Mouse (Mus musculus) stomach, embryonic 16.5 days (tissue): ENCODE measurements at regions not wholly inside any gene's neighbourhood (a gene's known extent, or its start where the extent isn't known, plus 50 kb on each side); places are given as distances from the start of the nearest gene placed in this dataset.

Source experiments
- ATAC-seq: fragments of 200-750 bp; cut with Nextera tagmentation; 2 replicates; pipeline ENCODE4 v1.8.0; 2017; ENCODE audit warnings: moderate number of reproducible peaks, moderate TSS enrichment; ENCODE audit not compliant: insufficient read depth, low FRiP score
- H3K27ac ChIP-seq: fragments of 300-500 bp; sonication (generic); 2 replicates; pipeline ENCODE4 v1.5.1; 2014; ENCODE audit warnings: low read length
- H3K27me3 ChIP-seq: fragments of 300-500 bp; sonication (generic); 2 replicates; pipeline ENCODE4 v1.6.1; 2014; ENCODE audit warnings: low read length, control low read depth, mixed read lengths; ENCODE audit not compliant: control insufficient read depth, insufficient read depth
- H3K36me3 ChIP-seq: fragments of 300-500 bp; sonication (generic); 2 replicates; pipeline ENCODE4 v1.6.1; 2014; ENCODE audit warnings: low read length; ENCODE audit not compliant: control insufficient read depth, insufficient read depth
- H3K4me1 ChIP-seq: fragments of 300-500 bp; sonication (generic); 2 replicates; pipeline ENCODE4 v1.6.1; 2014; ENCODE audit warnings: low read length, control low read depth, mixed read lengths; ENCODE audit not compliant: control insufficient read depth, insufficient read depth
- H3K4me2 ChIP-seq: fragments of 300-500 bp; sonication (generic); 2 replicates; pipeline ENCODE4 v1.6.1; 2014; ENCODE audit warnings: low read depth, low read length, mixed read lengths
- H3K4me3 ChIP-seq: fragments of 300-500 bp; sonication (generic); replicated peaks from 2 replicates; pipeline ENCODE4 v1.5.1; 2014; ENCODE audit warnings: mild to moderate bottlenecking, low read length
- H3K9ac ChIP-seq: fragments of 300-500 bp; sonication (generic); 2 replicates; pipeline ENCODE4 v1.6.1; 2014; ENCODE audit warnings: low read length
- H3K9me3 ChIP-seq: fragments of 300-500 bp; sonication (generic); replicated peaks from 2 replicates; pipeline ENCODE4 v1.6.1; 2016; ENCODE audit warnings: low read length, control low read depth; ENCODE audit not compliant: control insufficient read depth
- WGBS: fragments of 180-500 bp; shearing (Covaris S2); extraction: QIAGEN DNeasy Blood & Tissue Kit; methylation state at CpG from one replicate; pipeline ENCODE4 v1.1.7; 2014; 5-methylcytosine and 5-hydroxymethylcytosine counted together

DNA sequence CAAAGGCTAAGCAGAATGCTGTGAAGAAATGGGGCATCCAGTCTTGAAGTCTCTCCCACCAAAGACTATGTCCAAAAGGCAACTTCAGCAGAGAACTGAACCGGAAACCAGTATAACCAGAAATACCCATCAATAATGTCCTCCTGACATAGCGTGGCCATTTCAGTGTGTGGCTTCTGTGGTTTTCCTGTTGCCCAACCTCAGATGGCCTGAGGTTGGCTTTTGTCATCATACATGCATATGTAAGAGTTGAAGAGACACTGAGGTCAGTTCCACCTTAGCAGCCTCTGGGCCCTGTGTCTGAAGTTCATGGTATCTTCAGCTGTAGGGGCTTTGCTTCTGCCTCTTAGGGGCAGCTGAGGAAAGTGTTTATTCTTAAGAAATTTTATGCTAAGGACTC lies 98.1 kb upstream of the Rbm19 start:
- H3K9ac ChIP-seq, result no peak overlapping the region
- 83% methylated on average over 2 of the region's 2 CpGs for WGBS
- no peaks in the 10 kb centered on the region for H3K27me3 ChIP-seq
- H3K9me3 ChIP-seq, result no peaks in the 10 kb centered on the region
- H3K4me1 ChIP-seq, result no peaks in the 10 kb centered on the region
- no peak overlapping the region for H3K4me3 ChIP-seq
- no peak for ATAC-seq
- H3K36me3 ChIP-seq, result no peaks in the 10 kb centered on the region
- no peak overlapping the region for H3K4me2 ChIP-seq
- no peak overlapping the region for H3K27ac ChIP-seq

DNA sequence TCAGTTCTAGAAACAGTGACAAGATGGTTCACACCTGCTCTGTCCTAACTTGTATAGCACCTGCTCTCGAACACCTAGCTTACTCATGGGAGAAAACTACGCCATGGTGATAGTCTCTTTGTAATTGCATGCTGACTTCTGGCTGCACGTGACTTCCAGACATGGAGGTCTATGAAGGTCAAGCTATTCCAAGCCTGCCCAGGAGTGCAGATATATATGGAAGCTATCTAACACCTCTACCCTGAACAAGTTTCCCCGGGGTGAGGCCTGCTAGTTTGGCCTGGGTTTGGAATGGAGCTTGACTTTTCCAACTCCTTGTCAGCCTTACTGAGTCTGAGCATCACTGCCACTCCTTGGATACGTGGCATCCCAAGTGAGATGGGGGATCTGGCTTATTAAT lies 95.5 kb upstream of the Rbm19 start:
- Histone ChIP-seq H3K9me3 (no peaks in the 10 kb centered on the region), H3K9ac (no peak overlapping the region), H3K27me3 (no peaks in the 10 kb centered on the region), H3K4me1 (0 out of 2 replicates have a peak, but pooled peaks cover 4% of the 10 kb centered on the region), H3K36me3 (no peaks in the 10 kb centered on the region), H3K4me3 (no peak overlapping the region), H3K27ac (no peak overlapping the region), H3K4me2 (no peak overlapping the region)
- WGBS, result 77% methylated on average over 5 of the region's 5 CpGs
- no peak for ATAC-seq

DNA sequence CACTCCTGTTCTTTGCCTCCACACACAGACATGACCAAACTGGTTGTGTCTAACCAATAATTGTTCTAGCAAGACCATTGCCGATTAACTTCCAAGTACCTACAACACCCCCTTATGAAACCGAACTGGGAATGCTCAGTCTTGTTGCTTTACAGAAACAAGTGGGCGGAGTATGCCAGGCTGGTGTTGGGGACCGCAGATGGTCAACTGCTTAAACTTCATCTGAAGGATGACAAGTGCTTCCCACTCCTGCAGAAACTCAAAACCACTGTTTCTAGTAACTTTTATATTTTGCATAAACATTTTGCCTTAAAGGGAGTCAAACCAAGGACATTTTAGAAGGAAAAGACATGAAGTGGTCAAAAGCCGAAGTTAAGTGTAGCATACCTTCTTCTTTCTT lies 94.0 kb upstream of the Rbm19 start:
- ATAC-seq, result no peak
- H3K27me3 ChIP-seq, result no peaks in the 10 kb centered on the region
- no peaks in the 10 kb centered on the region for H3K9me3 ChIP-seq
- H3K4me1 ChIP-seq, result 0 out of 2 replicates have a peak, but pooled peaks cover 4% of the 10 kb centered on the region
- H3K27ac ChIP-seq, result no peak overlapping the region
- H3K4me2 ChIP-seq, result no peak overlapping the region
- H3K4me3 ChIP-seq, result no peak overlapping the region
- H3K9ac ChIP-seq, result no peak overlapping the region
- 90% methylated on average over 5 of the region's 5 CpGs for WGBS
- H3K36me3 ChIP-seq, result no peaks in the 10 kb centered on the region

DNA sequence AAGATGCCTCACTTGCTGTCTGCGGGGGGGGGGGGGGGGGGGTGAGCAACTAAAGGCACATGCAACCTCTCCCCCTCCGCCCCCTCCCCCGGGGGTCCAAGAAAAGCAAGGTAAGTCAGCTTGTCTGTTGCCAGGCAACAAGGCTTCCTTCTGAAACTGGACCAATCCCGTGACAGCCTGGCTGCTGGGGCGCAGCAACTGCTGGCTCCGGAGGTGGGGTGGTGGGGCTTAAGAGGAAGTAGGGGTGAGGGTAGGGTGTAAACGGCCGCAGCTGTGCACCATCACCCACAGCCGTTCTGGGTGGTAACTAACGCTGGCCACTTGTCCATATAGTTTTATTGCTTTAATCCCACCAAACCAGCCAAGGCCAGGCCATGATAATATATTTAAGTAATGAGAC lies 92.2 kb upstream of the Rbm19 start:
- ATAC-seq, result no peak
- WGBS, result 4% methylated on average over 9 of the region's 10 CpGs
- no peak overlapping the region for H3K4me3 ChIP-seq

DNA sequence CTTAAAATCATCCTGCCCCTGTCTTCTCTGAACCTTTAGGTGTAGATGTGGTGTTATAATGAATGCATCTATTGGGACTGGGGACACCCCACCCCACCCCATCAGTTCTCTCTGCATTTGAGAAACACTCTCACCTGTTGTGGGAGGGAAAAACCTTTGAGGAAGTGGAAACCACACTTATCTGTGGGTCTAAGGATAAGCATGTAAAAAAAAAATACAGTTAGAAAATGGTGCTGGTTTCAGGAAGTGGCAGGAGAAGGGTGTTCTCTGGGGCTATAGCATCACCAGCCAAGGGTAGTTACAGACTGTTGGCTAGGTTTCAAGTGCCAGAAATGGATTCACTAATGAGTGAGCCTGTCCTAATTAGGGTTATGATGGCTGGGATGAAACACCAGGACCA lies 91.1 kb upstream of the Rbm19 start:
- Histone ChIP-seq H3K4me1 (0 out of 2 replicates have a peak, but pooled peaks cover 4% of the 10 kb centered on the region), H3K4me2 (no peak overlapping the region), H3K36me3 (no peaks in the 10 kb centered on the region), H3K27me3 (no peaks in the 10 kb centered on the region), H3K4me3 (no peak overlapping the region), H3K9me3 (no peaks in the 10 kb centered on the region), H3K27ac (no peak overlapping the region), H3K9ac (no peak overlapping the region)
- no peak for ATAC-seq

More for the DNA sequence above, 92.2 kb upstream of the Rbm19 start:
- Histone ChIP-seq H3K36me3 (no peaks in the 10 kb centered on the region), H3K9me3 (no peaks in the 10 kb centered on the region), H3K27ac (no peak overlapping the region), H3K9ac (no peak overlapping the region), H3K4me1 (0 out of 2 replicates have a peak, but pooled peaks cover 4% of the 10 kb centered on the region), H3K4me2 (no peak overlapping the region), H3K27me3 (no peaks in the 10 kb centered on the region)

DNA sequence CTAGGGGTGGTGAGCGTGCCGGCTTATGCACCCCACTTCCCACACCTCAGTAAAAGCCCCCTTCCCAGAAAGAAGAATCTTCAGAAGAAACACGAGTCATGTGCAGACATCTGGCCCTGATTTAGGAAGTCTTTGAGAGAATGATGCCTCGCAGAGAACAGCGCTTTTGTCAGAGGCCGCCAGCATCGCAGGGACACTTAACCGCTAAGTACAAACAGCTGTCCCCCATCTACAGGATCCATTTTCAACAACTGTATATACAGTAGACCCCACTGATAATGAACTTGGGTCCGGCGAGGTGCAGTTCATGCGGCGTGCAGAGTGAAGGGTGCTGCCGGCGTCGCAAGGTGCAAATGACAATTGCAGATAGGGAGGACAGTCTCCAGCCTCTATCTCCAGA lies 85.4 kb upstream of the Rbm19 start:
- no peak overlapping the region for H3K4me2 ChIP-seq
- H3K9me3 ChIP-seq, result no peaks in the 10 kb centered on the region
- no peaks in the 10 kb centered on the region for H3K36me3 ChIP-seq
- H3K9ac ChIP-seq, result no peak overlapping the region
- H3K4me1 ChIP-seq, result no peaks in the 10 kb centered on the region
- H3K27ac ChIP-seq, result no peak overlapping the region
- ATAC-seq, result no peak
- H3K27me3 ChIP-seq, result peaks cover 4% of the 10 kb centered on the region
- WGBS, result 71% methylated on average over 15 of the region's 15 CpGs
- no peak overlapping the region for H3K4me3 ChIP-seq

DNA sequence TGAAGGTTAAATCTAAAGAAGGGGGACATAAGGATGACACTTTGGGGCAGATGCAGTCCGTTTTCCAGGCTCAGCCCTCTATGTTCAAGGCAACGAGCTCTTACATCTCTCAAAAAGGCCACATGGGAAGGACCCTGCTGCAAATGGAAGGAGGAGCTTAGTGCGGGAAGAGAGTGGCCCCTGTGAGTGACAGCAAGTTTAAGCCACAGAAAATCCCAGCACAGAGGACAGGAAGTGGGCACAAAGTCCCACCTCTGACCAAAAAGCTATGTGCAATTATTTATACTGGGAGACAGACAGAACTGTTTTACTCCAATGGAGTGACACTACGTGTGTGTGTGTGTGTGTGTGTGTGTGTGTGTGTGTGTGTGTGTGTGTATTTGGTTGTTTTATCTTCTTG lies 84.7 kb upstream of the Rbm19 start:
- H3K27me3 ChIP-seq, result peaks cover 4% of the 10 kb centered on the region

DNA sequence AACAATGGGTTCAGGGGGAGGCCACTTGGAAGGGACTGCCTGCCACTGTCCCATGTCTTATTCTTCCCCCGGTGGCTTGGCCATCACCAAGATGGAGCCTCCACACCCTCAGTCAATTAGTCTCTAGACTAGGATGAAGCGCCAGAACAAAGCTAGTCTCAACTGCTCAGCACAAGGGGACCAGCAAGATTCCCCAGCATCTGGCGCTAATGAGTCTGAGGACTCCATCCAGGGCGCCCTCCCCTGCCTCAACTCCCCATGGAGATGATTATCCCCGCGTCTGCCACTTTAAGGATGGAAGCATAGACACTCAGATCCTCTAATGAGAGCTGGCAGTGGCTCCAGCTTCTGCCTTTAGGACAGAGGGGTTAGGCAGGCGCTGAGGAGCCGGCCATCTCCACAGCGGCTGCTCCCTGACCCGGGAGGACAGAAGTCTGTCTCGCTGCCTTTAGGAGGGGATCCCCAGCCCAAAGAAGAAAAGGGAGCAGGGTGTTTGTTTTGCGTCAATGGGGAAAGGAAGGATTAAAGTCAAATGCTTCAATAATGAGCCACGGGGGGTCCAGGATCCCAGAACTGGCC lies 81.7 kb upstream of the Rbm19 start:
- Histone ChIP-seq H3K4me2 (no peak overlapping the region), H3K9ac (no peak overlapping the region), H3K4me3 (no peak overlapping the region), H3K27ac (no peak overlapping the region), H3K4me1 (no peaks in the 10 kb centered on the region), H3K36me3 (no peaks in the 10 kb centered on the region), H3K27me3 (peaks cover 4% of the 10 kb centered on the region), H3K9me3 (no peaks in the 10 kb centered on the region)
- WGBS, result 21% methylated on average over 13 of the region's 13 CpGs
- ATAC-seq, result no peak

More for the DNA sequence above, 84.7 kb upstream of the Rbm19 start:
- H3K36me3 ChIP-seq, result no peaks in the 10 kb centered on the region
- no peaks in the 10 kb centered on the region for H3K9me3 ChIP-seq
- H3K27ac ChIP-seq, result no peak overlapping the region
- WGBS, result 54% methylated on average over 4 of the region's 4 CpGs
- ATAC-seq, result no peak
- no peak overlapping the region for H3K4me3 ChIP-seq
- no peaks in the 10 kb centered on the region for H3K4me1 ChIP-seq
- no peak overlapping the region for H3K4me2 ChIP-seq
- H3K9ac ChIP-seq, result no peak overlapping the region

DNA sequence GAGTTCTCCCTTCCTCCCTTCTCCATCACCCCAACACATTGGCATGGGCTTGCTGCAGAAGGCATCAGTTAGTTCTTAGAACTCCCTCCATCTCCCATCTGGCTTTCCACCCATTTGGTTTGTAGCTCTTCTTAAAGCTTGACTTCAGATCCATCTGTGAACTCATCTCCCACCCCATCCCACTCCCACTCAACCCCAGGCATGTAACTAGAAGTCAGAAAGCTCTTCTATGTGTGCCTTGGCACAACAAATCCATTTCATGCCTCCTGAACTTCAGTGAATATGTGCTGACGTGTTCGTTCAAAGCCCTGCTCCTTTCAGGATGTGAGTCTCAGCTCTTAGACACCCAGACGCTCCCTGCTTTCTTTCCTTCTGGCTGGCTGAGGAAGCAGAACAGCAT lies 81.0 kb upstream of the Rbm19 start:
- H3K4me3 ChIP-seq, result no peak overlapping the region
- H3K9me3 ChIP-seq, result no peaks in the 10 kb centered on the region
- no peak for ATAC-seq
- H3K4me2 ChIP-seq, result no peak overlapping the region
- no peak overlapping the region for H3K27ac ChIP-seq
- H3K36me3 ChIP-seq, result no peaks in the 10 kb centered on the region
- no peaks in the 10 kb centered on the region for H3K4me1 ChIP-seq
- H3K9ac ChIP-seq, result no peak overlapping the region
- 84% methylated on average over 3 of the region's 3 CpGs for WGBS
- H3K27me3 ChIP-seq, result peaks cover 4% of the 10 kb centered on the region

DNA sequence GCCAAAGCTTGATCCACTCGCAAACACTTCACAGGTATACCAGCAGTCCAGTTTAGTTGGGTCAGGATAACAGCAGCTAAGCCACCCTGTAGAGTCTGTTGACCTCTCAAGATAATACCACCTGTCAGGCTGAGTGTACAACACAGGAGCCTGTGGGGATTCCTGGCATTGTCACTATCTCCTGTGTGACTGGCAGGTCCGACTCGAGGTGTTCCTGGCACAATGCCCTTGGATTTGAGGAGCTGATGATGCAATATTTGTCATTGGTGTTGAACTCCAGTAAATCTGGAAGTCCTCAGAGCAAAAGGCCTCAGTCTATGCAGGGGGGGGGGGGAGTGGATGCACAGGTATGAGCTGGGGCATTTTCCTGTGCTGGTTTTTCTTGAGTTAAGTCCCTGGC lies 78.5 kb upstream of the Rbm19 start:
- Histone ChIP-seq H3K4me3 (no peak overlapping the region), H3K4me2 (no peak overlapping the region)
- WGBS, result 74% methylated on average over 3 of the region's 3 CpGs

More for the DNA sequence above, 78.5 kb upstream of the Rbm19 start:
- Histone ChIP-seq H3K27me3 (peaks cover 4% of the 10 kb centered on the region), H3K9me3 (no peaks in the 10 kb centered on the region), H3K4me1 (no peaks in the 10 kb centered on the region), H3K9ac (no peak overlapping the region), H3K27ac (no peak overlapping the region), H3K36me3 (no peaks in the 10 kb centered on the region)
- no peak for ATAC-seq
